27 mouse cellular contexts compared by ENCODE assay signal in the genomic region with DNA sequence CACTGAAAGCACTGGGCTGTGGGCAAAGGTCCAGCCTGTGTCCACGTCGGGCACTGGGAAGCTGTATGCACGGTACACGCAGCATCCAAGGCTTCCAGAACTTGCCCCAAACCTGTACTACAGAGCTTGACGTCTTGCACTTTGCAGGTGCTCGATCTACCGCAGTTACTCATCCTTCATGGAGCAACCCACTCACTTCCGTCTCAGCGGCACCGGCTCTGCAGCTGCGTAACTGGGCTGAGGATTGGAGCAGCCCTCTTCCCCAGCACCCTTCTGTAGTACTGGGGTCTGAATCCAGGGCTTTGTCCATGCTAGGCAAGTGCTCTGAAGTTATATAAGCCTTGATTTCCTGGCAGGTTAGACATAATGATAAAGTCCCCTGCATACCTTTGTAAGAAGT. TPM values are rescaled to one million over a fixed set of nuclear protein-coding genes. Genes with fewer than 3 reads are reported as not detected.
DNase-seq lines count a peak whose midpoint lies in the region; ATAC-seq lines count a peak whose summit lies in the region.
"Had no signal": no experiment of that assay in that cellular context is flagged by ENCODE, and none has a peak within 500 bp of the region (broad histone marks: within the 10 kb centered on the region; RNA-seq: fewer than 3 reads in every experiment).

No protein-coding gene starts in this region.

- H3K27me3 ChIP-seq in forebrain, embryonic 12.5 days, result no peaks in the 10 kb centered on the region
- no peaks in the 10 kb centered on the region for H3K27me3 ChIP-seq in forebrain, embryonic 16.5 days (replicated peaks; ENCODE audit: control insufficient read depth, insufficient read depth, low read length)
- H3K27me3 ChIP-seq in hindbrain, embryonic 13.5 days, result no peaks in the 10 kb centered on the region
- H3K27me3 ChIP-seq in hindbrain, embryonic 16.5 days (replicated peaks; ENCODE audit: control insufficient read depth, insufficient read depth, low read length), result no peaks in the 10 kb centered on the region
- H3K27me3 ChIP-seq in midbrain, embryonic 15.5 days (replicated peaks), result no peaks in the 10 kb centered on the region
- H3K27me3 ChIP-seq in midbrain, embryonic 10.5 days (ENCODE audit: low read depth, poor library complexity, severe bottlenecking), result no peaks in the 10 kb centered on the region
- no peaks in the 10 kb centered on the region for H3K27me3 ChIP-seq in neural tube, embryonic 15.5 days (replicated peaks)
- H3K27me3 ChIP-seq: limb, embryonic 15.5 days had no signal

- no peak for ATAC-seq in forebrain, embryonic 12.5 days (ENCODE audit: low FRiP score)
- no peak for ATAC-seq in forebrain, embryonic 16.5 days
- no peak for ATAC-seq in hindbrain, embryonic 13.5 days (ENCODE audit: low FRiP score)
- ATAC-seq in hindbrain, embryonic 16.5 days, result no peak
- ATAC-seq in midbrain, embryonic 15.5 days (replicated peaks), result 0 out of 2 replicates have a peak, but pooled peaks have one; percentile 11
- ATAC-seq in neural tube, embryonic 15.5 days (ENCODE audit: low FRiP score), result no peak

- no peak overlapping the region for H3K4me3 ChIP-seq in forebrain, embryonic 12.5 days (replicated peaks)
- H3K4me3 ChIP-seq in forebrain, embryonic 16.5 days (replicated peaks; ENCODE audit: low read length), result no peak overlapping the region
- H3K4me3 ChIP-seq in hindbrain, embryonic 13.5 days, result no peak overlapping the region
- H3K4me3 ChIP-seq in hindbrain, embryonic 16.5 days (ENCODE audit: low read length), result no peak overlapping the region
- H3K4me3 ChIP-seq in midbrain, embryonic 15.5 days, result no peak overlapping the region
- no peak overlapping the region for H3K4me3 ChIP-seq in midbrain, embryonic 10.5 days
- no peak overlapping the region for H3K4me3 ChIP-seq in neural tube, embryonic 15.5 days (replicated peaks)
- H3K4me3 ChIP-seq: heart, embryonic 15.5 days; limb, embryonic 15.5 days had no signal

- H3K27ac ChIP-seq in forebrain, embryonic 12.5 days, result peak overlapping the region; percentile 54; the same call in 1 of the 2 replicates
- H3K27ac ChIP-seq in forebrain, embryonic 16.5 days (ENCODE audit: low read length), result no peak overlapping the region
- H3K27ac ChIP-seq in hindbrain, embryonic 13.5 days, result peak overlapping the region; percentile 79
- no peak overlapping the region for H3K27ac ChIP-seq in hindbrain, embryonic 16.5 days (ENCODE audit: low read depth, low read length)
- H3K27ac ChIP-seq in midbrain, embryonic 15.5 days, result no peak overlapping the region
- no peak overlapping the region for H3K27ac ChIP-seq in midbrain, embryonic 10.5 days (replicated peaks)
- peak overlapping the region; percentile 11; the same call in 1 of the 2 replicates for H3K27ac ChIP-seq in neural tube, embryonic 15.5 days (replicated peaks)
- H3K27ac ChIP-seq: heart, embryonic 15.5 days; kidney, postnatal 0 days; limb, embryonic 15.5 days; liver, embryonic 14.5 days had no signal

- no peak overlapping the region for H3K4me2 ChIP-seq in forebrain, embryonic 12.5 days
- H3K4me2 ChIP-seq in forebrain, embryonic 16.5 days (ENCODE audit: low read length), result no peak overlapping the region
- H3K4me2 ChIP-seq in hindbrain, embryonic 13.5 days, result no peak overlapping the region
- H3K4me2 ChIP-seq in hindbrain, embryonic 16.5 days (ENCODE audit: low read length), result no peak overlapping the region
- H3K4me2 ChIP-seq in midbrain, embryonic 15.5 days, result no peak overlapping the region
- H3K4me2 ChIP-seq in neural tube, embryonic 15.5 days, result no peak overlapping the region
- H3K4me2 ChIP-seq: heart, embryonic 15.5 days; limb, embryonic 15.5 days; lung, embryonic 14.5 days had no signal

- 88% methylated on average over 11 of the region's 11 CpGs for WGBS in forebrain, embryonic 12.5 days
- 89% methylated on average over 11 of the region's 11 CpGs for WGBS in forebrain, embryonic 16.5 days
- WGBS in hindbrain, embryonic 13.5 days, result 93% methylated on average over 11 of the region's 11 CpGs
- 93% methylated on average over 11 of the region's 11 CpGs for WGBS in hindbrain, embryonic 16.5 days
- WGBS in midbrain, embryonic 15.5 days, result 95% methylated on average over 11 of the region's 11 CpGs
- WGBS in midbrain, embryonic 10.5 days, result 94% methylated on average over 11 of the region's 11 CpGs
- 86% methylated on average over 11 of the region's 11 CpGs for WGBS in neural tube, embryonic 15.5 days

- H3K9ac ChIP-seq in forebrain, embryonic 12.5 days, result no peak overlapping the region
- no peak overlapping the region for H3K9ac ChIP-seq in forebrain, embryonic 16.5 days (replicated peaks; ENCODE audit: low read depth, low read length)
- no peak overlapping the region for H3K9ac ChIP-seq in hindbrain, embryonic 13.5 days
- no peak overlapping the region for H3K9ac ChIP-seq in hindbrain, embryonic 16.5 days (ENCODE audit: low read depth, low read length)
- H3K9ac ChIP-seq in midbrain, embryonic 15.5 days, result no peak overlapping the region
- no peak overlapping the region for H3K9ac ChIP-seq in neural tube, embryonic 15.5 days (replicated peaks)
- H3K9ac ChIP-seq: heart, embryonic 15.5 days; limb, embryonic 15.5 days; liver, embryonic 14.5 days; lung, embryonic 14.5 days had no signal

- DNase-seq in midbrain, embryonic 10.5 days (ENCODE audit: low spot score), result no peak
- DNase-seq in testis, postnatal 10 days (ENCODE audit: low spot score), result no peak
- DNase-seq: adrenal gland, postnatal 36 days; cerebellum, adult 11 months; cerebellum, adult 9-11 months; heart, postnatal 36 days; kidney, adult 2 months; layer of hippocampus, adult 9-11 months; left cerebral cortex, postnatal 4 days; lung, embryonic 14.5 days; thymus, adult 2 months; thymus, postnatal 4 days had no signal

- H3K4me1 ChIP-seq in forebrain, embryonic 12.5 days, result peaks cover 10% of the 10 kb centered on the region
- H3K4me1 ChIP-seq in forebrain, embryonic 16.5 days (replicated peaks; ENCODE audit: control insufficient read depth, insufficient read depth, low read length), result no peaks in the 10 kb centered on the region
- H3K4me1 ChIP-seq in hindbrain, embryonic 13.5 days (replicated peaks), result peaks cover 21% of the 10 kb centered on the region
- peaks cover 2% of the 10 kb centered on the region; the same call in 1 of the 2 replicates for H3K4me1 ChIP-seq in hindbrain, embryonic 16.5 days (ENCODE audit: control insufficient read depth, insufficient read depth, low read depth, low read length)
- peaks cover 13% of the 10 kb centered on the region for H3K4me1 ChIP-seq in midbrain, embryonic 15.5 days
- 0 out of 2 replicates have a peak, but pooled peaks cover 3% of the 10 kb centered on the region for H3K4me1 ChIP-seq in midbrain, embryonic 10.5 days
- peaks cover 18% of the 10 kb centered on the region for H3K4me1 ChIP-seq in neural tube, embryonic 15.5 days
- H3K4me1 ChIP-seq: heart, embryonic 15.5 days; limb, embryonic 15.5 days had no signal

- no peaks in the 10 kb centered on the region for H3K36me3 ChIP-seq in forebrain, embryonic 12.5 days (replicated peaks)
- no peaks in the 10 kb centered on the region for H3K36me3 ChIP-seq in forebrain, embryonic 16.5 days (ENCODE audit: control insufficient read depth, insufficient read depth)
- no peaks in the 10 kb centered on the region for H3K36me3 ChIP-seq in hindbrain, embryonic 13.5 days
- no peaks in the 10 kb centered on the region for H3K36me3 ChIP-seq in hindbrain, embryonic 16.5 days (ENCODE audit: control insufficient read depth, insufficient read depth, low read length)
- H3K36me3 ChIP-seq in midbrain, embryonic 15.5 days (replicated peaks), result no peaks in the 10 kb centered on the region
- no peaks in the 10 kb centered on the region for H3K36me3 ChIP-seq in midbrain, embryonic 10.5 days
- no peaks in the 10 kb centered on the region for H3K36me3 ChIP-seq in neural tube, embryonic 15.5 days
- H3K36me3 ChIP-seq: heart, embryonic 15.5 days; limb, embryonic 15.5 days had no signal

- H3K9me3 ChIP-seq in forebrain, embryonic 12.5 days, result no peaks in the 10 kb centered on the region
- H3K9me3 ChIP-seq in forebrain, embryonic 16.5 days (ENCODE audit: control insufficient read depth, low read length), result no peaks in the 10 kb centered on the region
- H3K9me3 ChIP-seq in hindbrain, embryonic 13.5 days, result no peaks in the 10 kb centered on the region
- H3K9me3 ChIP-seq in hindbrain, embryonic 16.5 days (ENCODE audit: control insufficient read depth, low read length), result no peaks in the 10 kb centered on the region
- no peaks in the 10 kb centered on the region for H3K9me3 ChIP-seq in midbrain, embryonic 15.5 days
- H3K9me3 ChIP-seq in midbrain, embryonic 10.5 days (replicated peaks), result no peaks in the 10 kb centered on the region
- H3K9me3 ChIP-seq in neural tube, embryonic 15.5 days (replicated peaks), result no peaks in the 10 kb centered on the region
- H3K9me3 ChIP-seq: heart, embryonic 15.5 days; limb, embryonic 15.5 days had no signal

RNA-seq across cellular contexts. Expression of a gene that starts 27.2 kb away (rescaled TPM):
- 3.5 and 4.2 TPM in 2 replicates for polyA plus RNA-seq in forebrain, embryonic 12.5 days (2016; fragmentation: Nextera tagmentation; extraction: Ambion mirVana)
- 7.0 and 9.8 TPM in 2 replicates for polyA plus RNA-seq in forebrain, embryonic 16.5 days (2015; fragmentation: Nextera tagmentation; extraction: Ambion mirVana)
- 9.7 TPM in 2 replicates for polyA plus RNA-seq in hindbrain, embryonic 13.5 days (2015; fragmentation: Nextera tagmentation; extraction: Ambion mirVana)
- polyA plus RNA-seq in hindbrain, embryonic 16.5 days (2015; fragmentation: Nextera tagmentation; extraction: Ambion mirVana), result 7.9 and 16.6 TPM in 2 replicates
- 21.1 TPM in 2 replicates for polyA plus RNA-seq in midbrain, embryonic 15.5 days (2015; fragmentation: Nextera tagmentation; extraction: Ambion mirVana)
- 0.98 and 2.1 TPM in 2 replicates for polyA plus RNA-seq in midbrain, embryonic 10.5 days (2016; fragmentation: Nextera tagmentation; extraction: Ambion mirVana)
- polyA plus RNA-seq in neural tube, embryonic 15.5 days (2015; fragmentation: Nextera tagmentation; extraction: Ambion mirVana), result 13.0 and 17.8 TPM in 2 replicates

RNA-seq across cellular contexts. Expression of a gene that starts 37.8 kb away (rescaled TPM):
- polyA plus RNA-seq in forebrain, embryonic 12.5 days (2016; fragmentation: Nextera tagmentation; extraction: Ambion mirVana), result not detected in 2 replicates
- not detected in 2 replicates for polyA plus RNA-seq in forebrain, embryonic 16.5 days (2015; fragmentation: Nextera tagmentation; extraction: Ambion mirVana)
- not detected in 2 replicates for polyA plus RNA-seq in hindbrain, embryonic 13.5 days (2015; fragmentation: Nextera tagmentation; extraction: Ambion mirVana)
- polyA plus RNA-seq in hindbrain, embryonic 16.5 days (2015; fragmentation: Nextera tagmentation; extraction: Ambion mirVana), result 0.24 and 0.30 TPM in 2 replicates
- 0.22 TPM in 1 of 2 replicates, not detected in the other for polyA plus RNA-seq in midbrain, embryonic 15.5 days (2015; fragmentation: Nextera tagmentation; extraction: Ambion mirVana)
- polyA plus RNA-seq in midbrain, embryonic 10.5 days (2016; fragmentation: Nextera tagmentation; extraction: Ambion mirVana), result not detected in 2 replicates
- polyA plus RNA-seq in neural tube, embryonic 15.5 days (2015; fragmentation: Nextera tagmentation; extraction: Ambion mirVana), result 0.24 TPM in 1 of 2 replicates, not detected in the other
- polyA plus RNA-seq: heart, embryonic 15.5 days; intestine, embryonic 14.5 days; kidney, adult 2 months; kidney, postnatal 0 days; large intestine, adult 2 months; limb, embryonic 15.5 days; liver, embryonic 14.5 days; lung, embryonic 14.5 days; neural tube, embryonic 11.5 days; small intestine, adult 2 months; stomach, embryonic 16.5 days; thymus, adult 2 months had no signal

Comparison
In these comparisons a context has a peak if more than half of its experiments do, and no peak if none do; other contexts are left out.
1. H3K27ac ChIP-seq: peak in forebrain, embryonic 12.5 days (single experiment), hindbrain, embryonic 13.5 days (single experiment) and neural tube, embryonic 15.5 days (single experiment); none in forebrain, embryonic 16.5 days (single experiment), hindbrain, embryonic 16.5 days (single experiment), midbrain, embryonic 15.5 days (single experiment) and midbrain, embryonic 10.5 days (single experiment).